Mouse (Mus musculus) testis, adult 2 months (tissue): ENCODE measurements around the gene Serinc5.

Experiments used
- CTCF ChIP-seq: fragments of 200-500 bp; IDR thresholded peaks from 2 replicates; pipeline ENCODE4 v1.5.1; 2012; ENCODE audit warnings: low read depth, mild to moderate bottlenecking, inconsistent platforms, low read length, moderate library complexity; ENCODE audit not compliant: control insufficient read depth, insufficient read depth, insufficient replicate concordance
- POLR2A ChIP-seq: fragments of 200-500 bp; IDR thresholded peaks from 2 replicates; pipeline ENCODE4 v1.6.1; 2012; ENCODE audit warnings: low read depth, mild to moderate bottlenecking, inconsistent platforms, low read length, moderate library complexity; ENCODE audit not compliant: control insufficient read depth

- TF ChIP-seq CTCF (no peak), POLR2A (no peak)
Observed at GRCm38 (mm10) chr13:92684310-92684709, 73.4 kb downstream of the Serinc5 start.
